Mouse (Mus musculus) liver, adult 2 months (tissue): ENCODE data around the gene Ahdc1. TPM values are rescaled to one million over a fixed set of nuclear protein-coding genes. Genes with fewer than 3 reads are reported as not detected.

ENCODE experiments used
- DNase-seq: peaks from one replicate; pipeline ENCODE4 v3.0.0-alpha.2; 2011; ENCODE audit warnings: low read depth, low spot score; ENCODE audit errors: extremely low read depth
- H3K27ac ChIP-seq: fragments of 200-500 bp; replicated peaks from 2 replicates; pipeline ENCODE4 v1.5.1; 2012; ENCODE audit warnings: low read depth, mild to moderate bottlenecking, control low read depth, inconsistent platforms, low read length; ENCODE audit not compliant: insufficient read depth
- H3K27me3 ChIP-seq: fragments of 200-500 bp; 2 replicates; pipeline ENCODE4 v1.6.1; 2012; ENCODE audit warnings: mild to moderate bottlenecking, moderate library complexity, low read length, inconsistent platforms; ENCODE audit not compliant: control insufficient read depth, insufficient read depth
- H3K36me3 ChIP-seq: fragments of 200-500 bp; 2 replicates; pipeline ENCODE4 v1.6.1; 2012; ENCODE audit warnings: low read length, inconsistent platforms; ENCODE audit not compliant: control insufficient read depth, insufficient read depth
- H3K4me1 ChIP-seq: fragments of 200-500 bp; 2 replicates; pipeline ENCODE4 v1.6.1; 2011; ENCODE audit warnings: low read length; ENCODE audit not compliant: control insufficient read depth, insufficient read depth
- H3K4me3 ChIP-seq: fragments of 200-500 bp; 2 replicates; pipeline ENCODE4 v1.5.1; 2011; ENCODE audit warnings: low read depth, mild to moderate bottlenecking, control low read depth, low read length, moderate library complexity; ENCODE audit not compliant: insufficient read depth
- H3K79me2 ChIP-seq: fragments of 200-500 bp; 2 replicates; pipeline ENCODE4 v1.6.1; 2012; ENCODE audit warnings: inconsistent platforms, mild to moderate bottlenecking, low read length, moderate library complexity; ENCODE audit not compliant: control insufficient read depth, insufficient read depth
- H3K9ac ChIP-seq: fragments of 200-500 bp; 2 replicates; pipeline ENCODE4 v1.6.1; 2012; ENCODE audit warnings: low read depth, mild to moderate bottlenecking, control low read depth, inconsistent platforms, low read length
- CTCF ChIP-seq: fragments of 200-500 bp; IDR thresholded peaks from 2 replicates; pipeline ENCODE4 v1.5.1; 2011; ENCODE audit warnings: low read depth, low read length, control low read depth
- POLR2A ChIP-seq: fragments of 200-500 bp; IDR thresholded peaks from 2 replicates; pipeline ENCODE4 v1.6.1; 2011; ENCODE audit warnings: low read length, control low read depth; ENCODE audit not compliant: insufficient read depth; ENCODE audit errors: extremely low read depth
- WGBS: fragments of 180-500 bp; shearing (Covaris S2); methylation state at CpG from one replicate; pipeline ENCODE4 v1.1.7; 2018; 5-methylcytosine and 5-hydroxymethylcytosine counted together
- polyA plus RNA-seq: library from polyadenylated mRNA; depleted of rRNA; stranded (reverse); fragments of >200 nt; gene quantifications from 2 replicates; pipeline ENCODE4 v1.2.3, GENCODE M21; 2012
- total RNA-seq: library from RNA; depleted of rRNA; stranded (reverse); fragments of >200 nt; gene quantifications from 2 replicates; pipeline ENCODE4 v1.2.3, GENCODE M21; 2014

The Ahdc1 gene
- total and polyA plus RNA-seq, 2 experiments: 2.4 to 8.7 TPM

- Histone ChIP-seq H3K27me3 (no peaks in the 10 kb centered on the region), H3K9ac (peak overlapping the region; percentile 62), H3K36me3 (no peaks in the 10 kb centered on the region), H3K4me1 (peaks cover 25% of the 10 kb centered on the region), H3K4me3 (peak overlapping the region; percentile 47; the same call in 1 of the 2 replicates), H3K27ac (peak overlapping the region; percentile 75), H3K79me2 (no peaks in the 10 kb centered on the region)
- DNase-seq: peak; percentile 85
- WGBS: 2% methylated on average over 15 of the region's 15 CpGs
- TF ChIP-seq CTCF (no peak), POLR2A (0 out of 2 replicates have a peak, but pooled peaks have one; percentile 24)
Observed at GRCm38 (mm10) chr4:132974904-132975303, 36.2 kb upstream of the Ahdc1 start.

- DNase-seq: no peak
- Histone ChIP-seq H3K27me3 (no peaks in the 10 kb centered on the region), H3K9ac (no peak overlapping the region), H3K79me2 (no peaks in the 10 kb centered on the region), H3K4me3 (no peak overlapping the region), H3K4me1 (peaks cover 25% of the 10 kb centered on the region), H3K36me3 (no peaks in the 10 kb centered on the region), H3K27ac (no peak overlapping the region)
- TF ChIP-seq POLR2A (no peak), CTCF (no peak)
- 88% methylated on average over 3 of the region's 3 CpGs for WGBS
Observed at GRCm38 (mm10) chr4:132975791-132976190, 35.3 kb upstream of the Ahdc1 start.

GRCm38 (mm10) chr4:132976729-132977128 lies 34.3 kb upstream of the Ahdc1 start:
- no peak for DNase-seq
- H3K27ac ChIP-seq: no peak overlapping the region
- TF ChIP-seq POLR2A: no peak
- no peak for TF ChIP-seq CTCF
- WGBS: 70% methylated on average over 6 of the region's 6 CpGs
- H3K36me3 ChIP-seq: no peaks in the 10 kb centered on the region
- no peaks in the 10 kb centered on the region for H3K79me2 ChIP-seq
- no peak overlapping the region for H3K9ac ChIP-seq
- no peak overlapping the region for H3K4me3 ChIP-seq
- H3K27me3 ChIP-seq: no peaks in the 10 kb centered on the region
- H3K4me1 ChIP-seq: peaks cover 25% of the 10 kb centered on the region

GRCm38 (mm10) chr4:132977597-132977996 lies 33.5 kb upstream of the Ahdc1 start:
- Histone ChIP-seq H3K9ac (no peak overlapping the region), H3K4me1 (peaks cover 25% of the 10 kb centered on the region), H3K27me3 (no peaks in the 10 kb centered on the region), H3K79me2 (no peaks in the 10 kb centered on the region), H3K36me3 (no peaks in the 10 kb centered on the region), H3K4me3 (no peak overlapping the region), H3K27ac (no peak overlapping the region)
- TF ChIP-seq CTCF: no peak
- TF ChIP-seq POLR2A: no peak
- WGBS: 49% methylated on average over 5 of the region's 5 CpGs
- DNase-seq: no peak

- Histone ChIP-seq H3K36me3 (no peaks in the 10 kb centered on the region), H3K27ac (peak overlapping the region; percentile 41; the same call in 1 of the 2 replicates), H3K9ac (no peak overlapping the region), H3K79me2 (no peaks in the 10 kb centered on the region), H3K4me3 (no peak overlapping the region), H3K4me1 (peaks cover 23% of the 10 kb centered on the region), H3K27me3 (no peaks in the 10 kb centered on the region)
- peak; percentile 86 for DNase-seq
- TF ChIP-seq POLR2A (no peak), CTCF (no peak)
- 16% methylated on average over 2 of the region's 2 CpGs for WGBS
Observed at GRCm38 (mm10) chr4:132979186-132979585, 31.9 kb upstream of the Ahdc1 start.

- Histone ChIP-seq H3K9ac (no peak overlapping the region), H3K79me2 (no peaks in the 10 kb centered on the region), H3K4me1 (peaks cover 17% of the 10 kb centered on the region), H3K4me3 (no peak overlapping the region), H3K27me3 (no peaks in the 10 kb centered on the region), H3K27ac (no peak overlapping the region), H3K36me3 (no peaks in the 10 kb centered on the region)
- DNase-seq: no peak
- TF ChIP-seq CTCF: no peak
- no peak for TF ChIP-seq POLR2A
- WGBS: 94% methylated on average over 6 of the region's 6 CpGs
Observed at GRCm38 (mm10) chr4:132981621-132982020, 29.4 kb upstream of the Ahdc1 start.
